Mouse (Mus musculus): ENCODE measurements at regions not wholly inside any gene's neighbourhood (a gene's known extent, or its start where the extent isn't known, plus 50 kb on each side); places are given as distances from the start of the nearest gene placed in this dataset.

- DNase-seq (ENCODE audit: inconsistent age in 2 of 2, low spot score in 1 of 2) = no peak
Measured at GRCm38 (mm10) chr9:32815473-32815872, 179.5 kb downstream of the Ets1 start.

GRCm38 (mm10) chr9:32816649-32817425, 180.8 kb downstream of the Ets1 start:
- peak; percentile 41 to 66 for DNase-seq (ENCODE audit: inconsistent age in 2 of 2, low spot score in 1 of 2)

GRCm38 (mm10) chr9:32817442-32818358, 181.7 kb downstream of the Ets1 start:
- DNase-seq (ENCODE audit: inconsistent age in 2 of 2, low spot score in 1 of 2) = no peak

GRCm38 (mm10) chr9:32823439-32824133, 187.6 kb downstream of the Ets1 start:
- no peak for DNase-seq (ENCODE audit: inconsistent age in 2 of 2, low spot score in 1 of 2)

- no peak for DNase-seq (ENCODE audit: inconsistent age in 2 of 2, low spot score in 1 of 2)
Measured at GRCm38 (mm10) chr9:32824134-32824531, 188.1 kb downstream of the Ets1 start.

DNA sequence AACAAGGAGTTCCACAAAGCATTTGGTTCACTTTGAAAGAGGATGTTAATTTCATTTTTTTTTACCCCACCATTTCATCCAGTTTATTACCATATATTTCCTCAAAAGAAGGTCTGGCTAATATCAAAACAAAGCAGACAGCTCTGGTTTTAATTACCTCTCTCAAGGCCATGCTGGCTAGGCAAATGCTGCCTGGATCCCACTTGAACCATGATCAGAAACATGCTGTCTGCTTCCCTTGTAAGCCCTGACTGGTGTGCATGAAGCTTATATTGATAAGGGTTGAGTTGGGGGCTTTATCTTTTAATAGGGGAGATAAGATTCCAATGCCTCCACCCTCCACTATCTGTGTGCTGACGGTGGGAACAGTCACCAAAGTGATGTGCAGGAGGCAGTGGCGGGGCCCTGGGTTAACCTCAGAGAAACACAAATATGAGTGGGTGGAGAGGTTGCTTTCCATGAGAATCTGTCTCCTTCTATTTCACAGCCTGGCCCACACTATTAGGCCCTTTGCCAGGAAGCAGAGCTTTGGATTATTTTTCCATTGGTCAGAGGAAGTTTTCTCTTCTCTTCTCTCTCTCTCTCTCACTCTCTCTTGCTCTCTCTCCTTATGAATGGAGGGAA, 194.4 kb downstream of the Ets1 start:
- DNase-seq (ENCODE audit: inconsistent age in 2 of 2, low spot score in 1 of 2) = peak in 1 of 2 experiments; percentile 30

GRCm38 (mm10) chr9:32833373-32833772, 197.4 kb downstream of the Ets1 start:
- DNase-seq (ENCODE audit: inconsistent age in 2 of 2, low spot score in 1 of 2) = peak in 1 of 2 experiments; percentile 33

DNA sequence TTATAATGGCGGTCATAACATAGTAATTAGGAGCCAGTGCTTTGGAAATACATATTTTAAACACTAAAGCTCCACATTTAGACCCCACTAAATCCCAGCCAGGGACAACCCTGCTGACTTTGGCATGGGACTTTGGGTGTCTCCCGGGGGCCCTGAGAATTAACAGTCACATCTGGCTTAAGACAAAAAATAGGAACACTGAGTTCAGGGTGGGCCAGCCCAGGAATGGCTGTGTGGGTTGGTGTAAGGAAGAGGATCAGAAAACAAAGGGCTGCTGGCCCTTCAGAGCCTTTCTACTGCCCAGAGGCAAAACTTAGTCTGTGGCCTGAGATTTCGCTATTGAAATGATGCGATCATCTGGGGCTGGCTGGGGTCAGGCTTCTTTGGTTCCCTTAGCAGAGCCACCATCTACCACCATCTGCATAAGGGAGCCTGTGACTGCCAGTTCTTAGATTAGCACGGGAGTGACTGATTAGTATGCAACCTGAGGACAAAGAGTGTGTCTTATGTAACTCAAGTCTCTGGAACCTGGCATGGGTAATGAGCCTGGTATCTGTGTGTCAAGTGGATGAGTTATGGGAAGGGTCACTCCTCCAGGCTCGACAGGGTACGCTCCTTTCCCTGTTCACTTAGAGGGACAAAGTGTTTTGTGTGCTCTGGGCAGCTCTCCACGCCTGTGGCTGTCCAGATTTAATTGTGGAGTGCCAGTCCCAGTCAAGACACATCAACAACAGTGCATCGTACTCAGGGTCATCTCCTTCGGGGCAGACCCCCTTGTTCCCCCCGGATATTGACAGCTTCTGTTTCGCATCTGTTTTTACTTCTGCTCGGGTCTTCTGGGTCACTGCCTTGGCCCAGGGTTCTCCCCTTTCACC, 199.0 kb downstream of the Ets1 start:
- peak; percentile 34 to 51 for DNase-seq (ENCODE audit: inconsistent age in 2 of 2, low spot score in 1 of 2)

DNA sequence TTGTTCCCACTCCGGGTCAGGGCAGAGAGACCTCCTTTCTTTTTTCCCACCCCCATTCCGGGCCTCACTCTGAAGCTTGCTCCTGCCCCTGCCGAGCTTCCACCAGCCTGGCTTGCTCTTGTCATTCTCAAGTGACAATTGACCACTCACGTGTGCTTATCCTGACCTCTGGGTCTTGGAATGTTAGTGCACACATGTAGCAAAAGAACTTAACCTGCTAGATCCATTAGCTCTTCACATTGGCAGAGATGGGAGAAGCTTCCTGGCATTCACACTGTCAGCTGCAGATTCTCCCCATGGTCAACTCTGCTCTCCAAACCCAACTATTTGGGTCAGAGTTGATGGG, 199.6 kb downstream of the Ets1 start:
- DNase-seq (ENCODE audit: inconsistent age in 2 of 2, low spot score in 1 of 2) = no peak

- DNase-seq (ENCODE audit: inconsistent age in 2 of 2, low spot score in 1 of 2) = peak in 1 of 2 experiments; percentile 25
Measured at GRCm38 (mm10) chr9:32836371-32836770, 200.3 kb downstream of the Ets1 start.

- no peak for DNase-seq (ENCODE audit: inconsistent age in 2 of 2, low spot score in 1 of 2)
Measured at GRCm38 (mm10) chr9:32847361-32847760, 211.3 kb downstream of the Ets1 start.

GRCm38 (mm10) chr9:32852282-32852681, 216.3 kb downstream of the Ets1 start:
- DNase-seq (ENCODE audit: inconsistent age in 2 of 2, low spot score in 1 of 2) = no peak

DNA sequence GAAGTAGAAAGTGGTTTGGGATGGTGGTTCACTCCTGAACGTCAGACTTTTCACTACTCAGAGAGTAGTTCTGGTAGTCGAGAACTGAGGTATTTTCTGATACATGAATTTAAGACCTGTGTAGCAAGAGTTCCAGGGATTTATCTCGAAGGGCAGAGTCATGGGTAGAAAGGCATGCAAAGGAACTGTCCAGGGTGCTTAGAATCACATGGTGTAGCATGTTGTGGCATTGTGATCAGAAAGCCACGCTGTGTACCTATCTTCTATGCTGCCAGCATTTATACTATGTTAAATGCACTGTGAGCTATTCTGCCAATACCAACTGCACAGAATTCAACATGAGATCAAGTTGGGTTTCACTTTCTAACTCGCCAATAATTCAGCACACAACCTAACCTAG, 227.3 kb downstream of the Ets1 start:
- no peak for DNase-seq (ENCODE audit: inconsistent age in 2 of 2, low spot score in 1 of 2)

GRCm38 (mm10) chr9:32868936-32869335, 232.9 kb downstream of the Ets1 start:
- DNase-seq (ENCODE audit: inconsistent age in 2 of 2, low spot score in 1 of 2) = no peak

DNA sequence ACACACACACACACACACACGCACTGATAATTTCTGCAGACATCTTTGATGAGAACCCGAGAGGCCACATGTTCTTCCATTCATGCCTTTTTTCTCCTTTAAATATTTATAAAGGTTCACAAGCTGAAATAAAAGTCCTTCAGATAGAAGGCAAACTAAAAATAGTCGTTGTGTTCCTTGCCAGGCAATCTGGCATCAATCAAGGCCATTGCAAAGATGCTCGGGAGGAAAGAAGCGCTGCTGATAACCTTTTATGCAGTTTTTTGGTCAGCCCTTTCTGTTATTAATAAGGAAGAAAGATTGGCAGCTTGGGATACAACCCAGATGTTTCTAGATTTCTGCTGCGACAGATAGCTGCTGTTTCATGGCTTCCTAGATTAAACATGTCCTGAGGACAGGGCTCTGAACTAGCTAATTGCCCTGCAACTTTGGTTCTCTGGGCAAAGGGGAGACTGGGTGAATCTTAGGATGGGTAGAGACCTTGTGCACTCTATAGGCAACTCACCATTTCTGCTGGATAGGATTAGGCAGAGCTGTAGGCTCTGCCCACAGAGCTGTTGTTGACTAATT, 238.4 kb downstream of the Ets1 start:
- DNase-seq (ENCODE audit: inconsistent age in 2 of 2, low spot score in 1 of 2) = peak; percentile 33 to 74

- no peak for DNase-seq (ENCODE audit: inconsistent age in 2 of 2, low spot score in 1 of 2)
Measured at GRCm38 (mm10) chr9:32882819-32883587, 247.0 kb downstream of the Ets1 start.

DNA sequence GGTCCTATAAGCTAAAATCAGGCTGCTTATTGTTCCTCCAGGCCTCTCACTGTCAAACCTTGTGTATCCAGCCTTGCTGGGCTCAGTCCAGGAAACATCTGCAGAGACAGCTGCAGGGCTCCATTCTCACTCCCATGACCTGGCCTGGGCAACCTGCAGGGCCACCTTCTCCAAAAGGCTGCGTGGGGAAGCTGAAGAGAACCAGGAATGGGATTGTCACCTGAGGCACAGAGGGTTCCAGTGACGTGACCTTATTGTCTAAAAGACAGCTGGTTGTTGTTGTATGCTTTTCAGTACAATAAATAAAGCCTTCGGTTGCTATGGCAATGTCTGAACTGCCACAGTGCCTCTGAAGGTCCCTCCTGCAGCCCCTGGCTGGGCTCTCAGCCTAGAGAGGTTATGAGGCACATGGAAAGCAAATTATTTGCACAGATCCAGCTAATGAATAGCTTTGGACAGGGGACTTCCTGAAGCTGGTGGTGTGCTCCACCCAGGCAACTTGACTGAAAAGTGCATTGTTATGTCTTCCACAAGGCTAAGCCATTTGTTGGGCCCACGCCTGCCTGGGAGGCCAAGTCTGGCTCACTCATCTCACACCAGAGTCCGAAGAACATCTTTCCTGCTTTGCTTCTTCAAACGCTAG, 250.1 kb downstream of the Ets1 start:
- DNase-seq (ENCODE audit: inconsistent age in 2 of 2, low spot score in 1 of 2) = peak in 1 of 2 experiments; percentile 14

- peak; percentile 8 to 33 for DNase-seq (ENCODE audit: inconsistent age in 2 of 2, low spot score in 1 of 2)
Measured at GRCm38 (mm10) chr9:32899801-32900200, 263.8 kb downstream of the Ets1 start.

Measured in adrenal gland, adult (tissue).